Mouse (Mus musculus) G1E (cell line): ENCODE results near the gene Cfap45.

Experiments used
- CTCF ChIP-seq: IDR thresholded peaks from 2 replicates; pipeline ENCODE4 v1.5.1; 2012; ENCODE audit warnings: low read depth, low read length, inconsistent platforms, mixed read lengths
- TAL1 ChIP-seq: conservative IDR thresholded peaks from 2 replicates; pipeline ENCODE4 v1.6.1; 2012; ENCODE audit warnings: low read depth, low read length, inconsistent platforms, mixed read lengths

GRCm38 (mm10) chr1:172590385-172590784 lies 69.8 kb downstream of the Cfap45 start, which contains the start of gene Slamf8:
- no peak for TF ChIP-seq CTCF
- TF ChIP-seq TAL1, result no peak
